Mouse (Mus musculus) lung, adult 2 months (tissue): ENCODE data around the gene Hba-x.

Experiments used
- CTCF ChIP-seq: fragments of 200-500 bp; IDR thresholded peaks from 2 replicates; pipeline ENCODE4 v1.5.1; 2011; ENCODE audit warnings: mild to moderate bottlenecking, low read length, control low read depth; ENCODE audit not compliant: insufficient read depth
- POLR2A ChIP-seq: fragments of 200-500 bp; IDR thresholded peaks from 2 replicates; pipeline ENCODE4 v1.6.1; 2011; ENCODE audit warnings: low read depth, mild to moderate bottlenecking, control low read depth, low read length, borderline replicate concordance; ENCODE audit errors: extremely low read depth

- no peak for TF ChIP-seq CTCF
- no peak for TF ChIP-seq POLR2A
Measured at GRCm38 (mm10) chr11:32277736-32278457, 1.7 kb downstream of the Hba-x start.
